Mouse (Mus musculus) brain, embryonic 18.5 days (tissue): ENCODE results near the gene Kcng1.

ENCODE experiments used
- DNase-seq: peaks from one replicate; pipeline ENCODE4 v3.0.0-alpha.2; 2012; ENCODE audit warnings: low read depth, low spot score

Gene Kcng1

GRCm38 (mm10) chr2:168260900-168261299 is 20.6 kb downstream of the Kcng1 start:
- no peak for DNase-seq

GRCm38 (mm10) chr2:168260124-168260523 is 21.4 kb downstream of the Kcng1 start:
- no peak for DNase-seq

- no peak for DNase-seq
These were observed 22.5 kb downstream of the Kcng1 start for GRCm38 (mm10) chr2:168259046-168259445.

- no peak for DNase-seq
These were observed 24.3 kb downstream of the Kcng1 start for GRCm38 (mm10) chr2:168257188-168257587.

GRCm38 (mm10) chr2:168256506-168256905 is 25.0 kb downstream of the Kcng1 start:
- DNase-seq: no peak

- DNase-seq: peak; percentile 70
These were observed 27.7 kb downstream of the Kcng1 start for GRCm38 (mm10) chr2:168253822-168254221.

GRCm38 (mm10) chr2:168252639-168253292 is 28.8 kb downstream of the Kcng1 start:
- no peak for DNase-seq

GRCm38 (mm10) chr2:168250270-168250669 is 31.3 kb downstream of the Kcng1 start:
- peak; percentile 52 for DNase-seq

GRCm38 (mm10) chr2:168248856-168249245 is 32.7 kb downstream of the Kcng1 start:
- DNase-seq: peak; percentile 37

GRCm38 (mm10) chr2:168248167-168248855 is 33.2 kb downstream of the Kcng1 start:
- DNase-seq: peak; percentile 51

GRCm38 (mm10) chr2:168245571-168245970 is 36.0 kb downstream of the Kcng1 start:
- DNase-seq: no peak

- no peak for DNase-seq
These were observed 38.3 kb downstream of the Kcng1 start for GRCm38 (mm10) chr2:168243278-168243677.

- DNase-seq: no peak
These were observed 38.7 kb downstream of the Kcng1 start for GRCm38 (mm10) chr2:168242841-168243240.

- DNase-seq: no peak
These were observed 43.2 kb downstream of the Kcng1 start for GRCm38 (mm10) chr2:168238335-168238734.

- no peak for DNase-seq
These were observed 48.2 kb downstream of the Kcng1 start for GRCm38 (mm10) chr2:168233286-168233685.

GRCm38 (mm10) chr2:168231471-168231829 is 50.1 kb downstream of the Kcng1 start:
- no peak for DNase-seq

GRCm38 (mm10) chr2:168230773-168231470 is 50.6 kb downstream of the Kcng1 start:
- no peak for DNase-seq

- peak; percentile 82 for DNase-seq
These were observed 51.4 kb downstream of the Kcng1 start, which contains the start of the genes Gm20716, Dpm1 and Mocs3 for GRCm38 (mm10) chr2:168230026-168230728. TSS of gene Gm20716 (minus strand) at chr2:168230364. TSS of gene Dpm1 (minus strand) at chr2:168230591. TSS of gene Mocs3 (plus strand) at chr2:168230622.

GRCm38 (mm10) chr2:168229116-168230025 is 52.2 kb downstream of the Kcng1 start:
- no peak for DNase-seq

GRCm38 (mm10) chr2:168223326-168223725 is 58.2 kb downstream of the Kcng1 start:
- no peak for DNase-seq
